Mouse (Mus musculus) midbrain, embryonic 15.5 days (tissue): ENCODE data around the gene Itgax. TPM values are rescaled to one million over a fixed set of nuclear protein-coding genes. Genes with fewer than 3 reads are reported as not detected.

Source experiments
- ATAC-seq: fragments of 200-750 bp; cut with Nextera tagmentation; replicated peaks from 2 replicates; pipeline ENCODE4 v1.8.0; 2017; ENCODE audit warnings: moderate TSS enrichment
- H3K27ac ChIP-seq: fragments of 300-500 bp; sonication (generic); 2 replicates; pipeline ENCODE4 v1.5.1; 2015; ENCODE audit warnings: mild to moderate bottlenecking, inconsistent platforms
- H3K27me3 ChIP-seq: fragments of 300-500 bp; sonication (generic); replicated peaks from 2 replicates; pipeline ENCODE4 v1.6.1; 2015; ENCODE audit warnings: inconsistent platforms
- H3K36me3 ChIP-seq: fragments of 300-500 bp; sonication (generic); replicated peaks from 2 replicates; pipeline ENCODE4 v1.6.1; 2015; ENCODE audit warnings: inconsistent platforms
- H3K4me1 ChIP-seq: fragments of 300-500 bp; sonication (generic); 2 replicates; pipeline ENCODE4 v1.6.1; 2015; ENCODE audit warnings: inconsistent platforms
- H3K4me2 ChIP-seq: fragments of 300-500 bp; sonication (generic); 2 replicates; pipeline ENCODE4 v1.6.1; 2015; ENCODE audit warnings: inconsistent platforms, mild to moderate bottlenecking, moderate library complexity
- H3K4me3 ChIP-seq: fragments of 300-500 bp; sonication (generic); 2 replicates; pipeline ENCODE4 v1.5.1; 2015; ENCODE audit warnings: mild to moderate bottlenecking, inconsistent platforms
- H3K9ac ChIP-seq: fragments of 300-500 bp; sonication (generic); 2 replicates; pipeline ENCODE4 v1.6.1; 2015; ENCODE audit warnings: mild to moderate bottlenecking, inconsistent platforms
- H3K9me3 ChIP-seq: fragments of 300-500 bp; sonication (generic); 2 replicates; pipeline ENCODE4 v1.6.1; 2016; ENCODE audit warnings: inconsistent platforms
- WGBS: fragments of 180-500 bp; shearing (Covaris S2); methylation state at CpG from one replicate; pipeline ENCODE4 v1.1.7; 2015; ENCODE audit warnings: mixed read lengths; 5-methylcytosine and 5-hydroxymethylcytosine counted together
- polyA plus RNA-seq: library from polyadenylated mRNA; unstranded; fragments of >200 nt; fragmentation: Nextera tagmentation; extraction: Ambion mirVana; gene quantifications from 2 replicates; pipeline ENCODE4 v1.2.1, GENCODE M21; 2015

Gene Itgax
- polyA plus RNA-seq, 1 experiment from 2014 or later: 0.08 TPM

DNA sequence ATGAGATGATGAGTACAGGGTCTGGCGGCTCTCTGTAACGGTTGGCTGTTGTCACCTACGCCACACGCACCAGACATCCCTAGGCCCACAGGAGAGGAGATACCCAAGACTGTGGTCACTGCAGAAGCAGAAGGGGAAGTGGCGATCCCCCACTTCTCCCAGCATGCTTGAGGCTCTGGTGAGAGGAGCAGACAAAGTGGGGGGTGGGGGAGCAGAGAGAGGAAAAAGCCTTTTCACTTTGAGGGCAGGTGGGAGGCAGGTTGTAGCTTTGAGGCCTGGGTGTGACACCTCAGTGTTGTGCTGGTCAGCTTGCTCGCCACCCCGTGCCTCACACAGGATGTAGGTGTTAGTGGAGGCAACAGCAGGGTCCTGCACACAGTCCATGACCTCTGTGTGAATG, 50.8 kb downstream of the Itgax start:
- no peak for ATAC-seq
- H3K27me3 ChIP-seq: no peaks in the 10 kb centered on the region
- WGBS: 78% methylated on average over 7 of the region's 7 CpGs
- no peaks in the 10 kb centered on the region for H3K36me3 ChIP-seq
- no peak overlapping the region for H3K27ac ChIP-seq
- H3K4me2 ChIP-seq: no peak overlapping the region
- no peaks in the 10 kb centered on the region for H3K9me3 ChIP-seq
- H3K9ac ChIP-seq: no peak overlapping the region
- H3K4me3 ChIP-seq: no peak overlapping the region
- H3K4me1 ChIP-seq: no peaks in the 10 kb centered on the region

DNA sequence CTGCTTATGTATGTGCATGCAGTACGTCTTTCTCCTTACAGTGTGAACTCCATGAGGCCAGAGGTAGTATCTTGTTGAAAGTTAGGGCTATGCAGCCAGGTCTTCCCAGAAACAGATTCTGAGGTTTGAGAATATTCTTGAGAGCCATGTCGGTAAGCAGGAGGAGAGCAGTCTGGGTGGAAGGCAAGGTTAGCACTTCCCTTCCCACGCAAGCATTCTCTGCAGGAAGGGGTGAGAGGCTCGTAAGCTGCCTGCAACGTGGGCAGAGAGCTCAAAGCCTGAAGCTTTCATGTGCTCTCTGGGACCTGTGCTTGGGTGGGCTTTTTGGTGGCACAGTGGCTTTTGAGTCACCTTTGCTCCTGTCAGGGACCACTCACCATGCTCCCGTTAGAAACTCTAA, 51.2 kb downstream of the Itgax start:
- no peak for ATAC-seq
- 75% methylated on average over 6 of the region's 6 CpGs for WGBS
- Histone ChIP-seq H3K27ac (no peak overlapping the region), H3K4me1 (no peaks in the 10 kb centered on the region), H3K9me3 (no peaks in the 10 kb centered on the region), H3K4me2 (no peak overlapping the region), H3K27me3 (no peaks in the 10 kb centered on the region), H3K4me3 (no peak overlapping the region), H3K9ac (no peak overlapping the region), H3K36me3 (no peaks in the 10 kb centered on the region)

DNA sequence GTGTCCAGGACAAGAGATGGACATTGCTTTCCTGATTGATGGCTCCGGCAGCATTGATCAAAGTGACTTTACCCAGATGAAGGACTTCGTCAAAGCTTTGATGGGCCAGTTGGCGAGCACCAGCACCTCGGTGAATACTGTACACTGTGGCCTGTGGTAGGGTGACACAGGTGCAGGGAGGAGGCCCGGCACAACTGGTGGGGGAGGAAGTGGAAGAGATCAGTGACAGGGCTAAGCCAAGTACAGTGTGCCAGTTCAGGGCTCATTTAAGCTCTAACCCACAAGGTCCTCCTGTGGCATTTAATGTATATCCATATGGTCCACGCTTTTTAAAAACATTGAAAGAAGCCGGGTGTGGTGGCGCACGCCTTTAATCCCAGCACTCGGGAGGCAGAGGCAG, 52.3 kb downstream of the Itgax start:
- 92% methylated on average over 10 of the region's 10 CpGs for WGBS
- H3K9me3 ChIP-seq: no peaks in the 10 kb centered on the region
- H3K9ac ChIP-seq: no peak overlapping the region
- no peak overlapping the region for H3K4me2 ChIP-seq
- no peaks in the 10 kb centered on the region for H3K4me1 ChIP-seq
- ATAC-seq: no peak
- no peaks in the 10 kb centered on the region for H3K36me3 ChIP-seq
- no peak overlapping the region for H3K4me3 ChIP-seq
- no peaks in the 10 kb centered on the region for H3K27me3 ChIP-seq
- no peak overlapping the region for H3K27ac ChIP-seq

Other genes with a start within 250 kb of the Itgax start
- gene Prss53, start 238.6 kb upstream of the Itgax start, polyA plus RNA-seq: 1.2 and 1.3 TPM in 2 replicates
- gene Gm21974, start 234.1 kb upstream of the Itgax start, polyA plus RNA-seq: not detected in 2 replicates
- gene Vkorc1, start 233.9 kb upstream of the Itgax start, polyA plus RNA-seq: 52.9 and 58.8 TPM in 2 replicates
- 61.3 and 66.6 TPM in 2 replicates for gene Bckdk, start 225.5 kb upstream of the Itgax start, polyA plus RNA-seq
- gene Kat8, start 217.0 kb upstream of the Itgax start, polyA plus RNA-seq: 50.7 and 53.1 TPM in 2 replicates
- gene Prss8, start 199.4 kb upstream of the Itgax start, polyA plus RNA-seq: 0.29 and 0.35 TPM in 2 replicates
- gene Prss36, start 182.8 kb upstream of the Itgax start, polyA plus RNA-seq: 10.4 and 15.5 TPM in 2 replicates
- gene Fus, start 162.1 kb upstream of the Itgax start, polyA plus RNA-seq: 380 and 381 TPM in 2 replicates
- gene Pycard, start 135.7 kb upstream of the Itgax start, polyA plus RNA-seq: 6.5 and 7.9 TPM in 2 replicates
- gene Trim72, start 125.6 kb upstream of the Itgax start, polyA plus RNA-seq: 0.10 TPM in 1 of 2 replicates, not detected in the other
- gene Itgam, start 66.9 kb upstream of the Itgax start, polyA plus RNA-seq: 1.3 and 1.4 TPM in 2 replicates
- gene Gm49368, start 66.9 kb upstream of the Itgax start, polyA plus RNA-seq: not detected in 2 replicates
- not detected in 2 replicates for gene Itgad, start 24.8 kb downstream of the Itgax start, polyA plus RNA-seq
- gene Cox6a2, start 76.8 kb downstream of the Itgax start, polyA plus RNA-seq: 0.63 TPM in 1 of 2 replicates, not detected in the other
- 14.2 and 16.2 TPM in 2 replicates for gene Armc5, start 107.8 kb downstream of the Itgax start, polyA plus RNA-seq
- gene 9130023H24Rik, start 108.5 kb downstream of the Itgax start, polyA plus RNA-seq: 8.1 and 8.5 TPM in 2 replicates
- 23.3 and 24.2 TPM in 2 replicates for gene Tgfb1i1, start 117.3 kb downstream of the Itgax start, polyA plus RNA-seq
- gene Slc5a2, start 136.1 kb downstream of the Itgax start, polyA plus RNA-seq: 0.12 TPM in 1 of 2 replicates, not detected in the other
- 21.6 and 24.6 TPM in 2 replicates for gene BC017158, start 168.6 kb downstream of the Itgax start, polyA plus RNA-seq